Mouse (Mus musculus) bone marrow macrophage, adult 2 months (primary cell): ENCODE data around the gene Rel.

ENCODE experiments used
- CTCF ChIP-seq: IDR thresholded peaks from 2 replicates; pipeline ENCODE4 v1.5.1; 2012; ENCODE audit warnings: low read depth, mild to moderate bottlenecking, low read length, moderate library complexity
- POLR2A ChIP-seq: IDR thresholded peaks from 2 replicates; pipeline ENCODE4 v1.6.1; 2012; ENCODE audit warnings: mild to moderate bottlenecking, low read depth, low read length, borderline replicate concordance

DNA sequence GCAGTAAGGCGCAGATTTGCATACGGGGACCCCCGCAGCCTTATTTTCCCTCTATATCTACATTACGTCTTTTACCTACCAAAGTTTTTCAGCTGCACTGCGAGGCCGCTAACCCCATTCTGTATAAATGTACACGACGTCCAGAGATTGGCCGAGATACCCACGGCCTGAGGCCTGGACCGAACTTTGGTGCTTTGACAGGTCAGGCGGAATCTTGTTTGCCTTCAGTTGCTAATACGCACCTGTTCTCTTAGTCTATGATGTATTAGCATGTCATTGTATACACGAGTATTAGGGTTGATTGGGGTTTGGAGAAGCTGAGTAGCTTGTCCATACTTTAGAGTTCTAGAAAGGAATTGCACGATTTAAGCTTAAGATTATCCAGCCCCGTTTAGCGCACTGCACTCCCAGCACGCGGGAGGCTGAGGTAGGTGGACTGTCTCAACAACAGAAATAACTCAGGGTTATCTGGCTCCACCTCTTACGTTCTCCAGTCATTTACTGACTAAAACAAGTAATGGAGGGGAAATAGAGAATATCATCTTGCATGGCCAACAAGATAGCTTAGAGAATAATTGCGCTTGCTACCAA lies 832 bp upstream of the Rel start:
- TF ChIP-seq CTCF (no peak), POLR2A (no peak)
